Mouse (Mus musculus) bone marrow, adult 2 months (tissue): ENCODE data around the gene Lst1. TPM values are rescaled to one million over a fixed set of nuclear protein-coding genes. Genes with fewer than 3 reads are reported as not detected.
"Not testable (repeated sequence)": the region's sequence is repeated elsewhere in the genome, so short reads cannot be mapped to it uniquely, and the experiment has no call there.

Experiments
- H3K27ac ChIP-seq: fragments of 200-500 bp; 2 replicates; pipeline ENCODE4 v1.5.1; 2012; ENCODE audit warnings: low read depth, mild to moderate bottlenecking, control low read depth, inconsistent platforms, low read length; ENCODE audit not compliant: control insufficient read depth, poor library complexity, insufficient read depth
- H3K4me1 ChIP-seq: fragments of 200-500 bp; 2 replicates; pipeline ENCODE4 v1.6.1; 2011; ENCODE audit warnings: low read length; ENCODE audit not compliant: control insufficient read depth, insufficient read depth
- H3K4me3 ChIP-seq: fragments of 200-500 bp; replicated peaks from 2 replicates; pipeline ENCODE3; 2011; ENCODE audit warnings: mild to moderate bottlenecking, low read depth, low read length, control low read depth; ENCODE audit not compliant: control insufficient read depth
- CTCF ChIP-seq: fragments of 200-500 bp; IDR thresholded peaks from 2 replicates; pipeline ENCODE4 v1.5.1; 2011; ENCODE audit warnings: low read length, control low read depth; ENCODE audit not compliant: control insufficient read depth, insufficient read depth
- POLR2A ChIP-seq: fragments of 200-500 bp; IDR thresholded peaks from 2 replicates; pipeline ENCODE4 v1.6.1; 2011; ENCODE audit warnings: low read depth, mild to moderate bottlenecking, control low read depth, low read length, borderline replicate concordance; ENCODE audit not compliant: control insufficient read depth
- WGBS: fragments of 180-500 bp; shearing (Covaris S2); methylation state at CpG from one replicate; pipeline ENCODE4 v1.1.7; 2018; 5-methylcytosine and 5-hydroxymethylcytosine counted together
- polyA plus RNA-seq: library from polyadenylated mRNA; stranded (reverse); fragments of >200 nt; gene quantifications from 2 replicates; pipeline ENCODE4 v1.2.4, GENCODE M21; 2011; ENCODE audit warnings: low replicate concordance; ENCODE audit not compliant: missing spikeins, insufficient read depth, insufficient read length

Lst1 gene
- 50.4 and 139 TPM in 2 replicates for polyA plus RNA-seq

GRCm38 (mm10) chr17:35187959-35188610 is at the start of gene Lst1:
Lst1 (minus strand) TSS chr17:35188439.
- TF ChIP-seq CTCF (no peak), POLR2A (no peak)
- WGBS = 15% methylated on average over 7 of the region's 7 CpGs
- peak within 1 kb of the TSS; percentile 95 for H3K27ac ChIP-seq
- peak within 1 kb of the TSS; percentile 76 for H3K4me3 ChIP-seq
- peaks cover 11% of the 10 kb centered on the region for H3K4me1 ChIP-seq

DNA sequence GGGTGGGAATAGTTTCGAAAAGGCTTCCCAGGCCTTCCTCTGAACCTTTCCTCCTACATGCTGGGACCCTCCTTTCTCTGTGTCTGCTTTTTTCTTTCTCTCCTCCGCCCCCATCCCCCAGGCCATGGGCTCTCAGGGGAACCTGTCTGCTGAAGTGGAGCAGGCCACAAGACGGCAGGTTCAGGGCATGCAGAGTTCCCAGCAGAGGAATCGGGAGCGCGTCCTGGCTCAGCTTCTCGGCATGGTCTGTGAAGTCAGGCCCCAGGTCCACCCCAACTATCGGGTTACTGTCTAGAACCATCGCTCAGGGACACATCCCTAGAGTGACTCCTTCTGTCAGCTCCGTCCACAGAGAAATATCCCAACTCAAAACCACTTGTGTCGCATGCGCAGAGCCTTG is 49.3 kb upstream of the Lst1 start:
- H3K4me1 ChIP-seq = peaks cover 1% of the 10 kb centered on the region
- WGBS = 93% methylated on average over 12 of the region's 12 CpGs
- TF ChIP-seq POLR2A = no peak
- no peak for TF ChIP-seq CTCF
- H3K4me3 ChIP-seq = no peak overlapping the region
- H3K27ac ChIP-seq = no peak overlapping the region

- peaks cover 1% of the 10 kb centered on the region for H3K4me1 ChIP-seq
Observed at GRCm38 (mm10) chr17:35236996-35237395, 48.8 kb upstream of the Lst1 start.

DNA sequence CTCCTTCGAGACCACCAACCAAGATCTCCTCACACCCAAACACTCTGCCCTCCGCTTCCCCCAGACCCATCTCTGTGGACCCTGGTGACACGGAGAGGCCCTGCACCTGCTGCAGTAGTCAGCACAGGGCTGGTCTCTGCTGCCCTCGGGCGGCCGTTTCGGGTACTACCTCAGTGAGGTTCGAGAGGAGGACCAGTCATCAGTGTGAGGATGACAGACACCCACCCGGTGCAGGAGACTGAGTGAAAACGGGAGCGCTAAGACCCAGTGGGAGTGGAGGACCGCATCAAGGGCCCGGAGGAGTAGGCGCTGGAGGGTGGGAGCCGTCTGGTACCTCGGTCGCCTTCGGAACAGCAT is 48.1 kb upstream of the Lst1 start:
- peaks cover 5% of the 10 kb centered on the region for H3K4me1 ChIP-seq
- peak overlapping the region; percentile 86 for H3K4me3 ChIP-seq
- TF ChIP-seq CTCF = peak; percentile 98
- TF ChIP-seq POLR2A = no peak
- peak overlapping the region; percentile 91 for H3K27ac ChIP-seq
- 2% methylated on average over 18 of the region's 18 CpGs for WGBS

More at GRCm38 (mm10) chr17:35236996-35237395, 48.8 kb upstream of the Lst1 start:
- no peak for TF ChIP-seq POLR2A
- TF ChIP-seq CTCF = no peak
- Histone ChIP-seq H3K4me3 (no peak overlapping the region), H3K27ac (no peak overlapping the region)
- WGBS = 88% methylated on average over 9 of the region's 9 CpGs

- H3K4me1 ChIP-seq = peaks cover 9% of the 10 kb centered on the region
- H3K4me3 ChIP-seq = peak within 1 kb of the TSS; percentile 86
- peak; percentile 14; the same call in 1 of the 2 replicates for TF ChIP-seq CTCF
- TF ChIP-seq POLR2A = peak; percentile 66
- H3K27ac ChIP-seq = peak within 1 kb of the TSS; percentile 95
- WGBS = under 1% methylated on average over 35 of the region's 35 CpGs
Observed at GRCm38 (mm10) chr17:35235614-35236389, 47.6 kb upstream of the Lst1 start, which contains the start of gene Nfkbil1. Nfkbil1 (minus strand) TSS chr17:35235792.

GRCm38 (mm10) chr17:35234903-35235302 is 46.7 kb upstream of the Lst1 start:
- Histone ChIP-seq H3K4me1 (peaks cover 9% of the 10 kb centered on the region), H3K27ac (peak overlapping the region; percentile 95), H3K4me3 (peak overlapping the region; percentile 77)
- WGBS = 3% methylated on average over 31 of the region's 31 CpGs
- TF ChIP-seq POLR2A (peak; percentile 60; the same call in 1 of the 2 replicates), CTCF (0 out of 2 replicates have a peak, but pooled peaks have one; percentile 8)

- Histone ChIP-seq H3K27ac (peak overlapping the region; percentile 95; the same call in 1 of the 2 replicates), H3K4me3 (peak overlapping the region; percentile 39)
- not testable (repeated sequence) for H3K4me1 ChIP-seq
- 44% methylated on average over 7 of the region's 7 CpGs for WGBS
Observed at GRCm38 (mm10) chr17:35234090-35234489, 45.9 kb upstream of the Lst1 start.

GRCm38 (mm10) chr17:35233114-35233980 is 45.1 kb upstream of the Lst1 start, which contains the start of gene Atp6v1g2:
Atp6v1g2 (plus strand) TSS chr17:35233660.
- TF ChIP-seq POLR2A (no peak), CTCF (no peak)
- Histone ChIP-seq H3K27ac (peak within 1 kb of the TSS; percentile 95), H3K4me1 (peaks cover 9% of the 10 kb centered on the region), H3K4me3 (peak within 1 kb of the TSS; percentile 77)
- 15% methylated on average over 18 of the region's 18 CpGs for WGBS
